Mouse (Mus musculus) embryonic facial prominence, embryonic 14.5 days (tissue): ENCODE data around the gene Hdac7. TPM values are rescaled to one million over a fixed set of nuclear protein-coding genes. Genes with fewer than 3 reads are reported as not detected.
A peak's percentile ranks its signal among the peaks of the same experiment; 100 is the strongest.

Experiments used
- ATAC-seq: fragments of 200-750 bp; cut with Nextera tagmentation; 2 replicates; pipeline ENCODE4 v1.8.0; 2017; ENCODE audit warnings: low read depth, moderate number of reproducible peaks, moderate TSS enrichment
- DNase-seq: peaks from one replicate; pipeline ENCODE4 v3.0.0-alpha.2; 2015; ENCODE audit warnings: low spot score
- H3K27ac ChIP-seq: fragments of 300-500 bp; sonication (generic); replicated peaks from 2 replicates; pipeline ENCODE4 v1.5.1; 2014; ENCODE audit warnings: low read depth, mild to moderate bottlenecking, low read length, moderate library complexity
- H3K27me3 ChIP-seq: fragments of 300-500 bp; sonication (generic); replicated peaks from 2 replicates; pipeline ENCODE4 v1.6.1; 2014; ENCODE audit warnings: low read length; ENCODE audit not compliant: control insufficient read depth, insufficient read depth
- H3K36me3 ChIP-seq: fragments of 300-500 bp; sonication (generic); 2 replicates; pipeline ENCODE4 v1.6.1; 2014; ENCODE audit warnings: low read length, mixed read lengths; ENCODE audit not compliant: control insufficient read depth, insufficient read depth
- H3K4me1 ChIP-seq: fragments of 300-500 bp; sonication (generic); 2 replicates; pipeline ENCODE4 v1.6.1; 2014; ENCODE audit warnings: antibody characterized with exemption, low read length; ENCODE audit not compliant: control insufficient read depth, insufficient read depth
- H3K4me2 ChIP-seq: fragments of 300-500 bp; sonication (generic); 2 replicates; pipeline ENCODE4 v1.6.1; 2014; ENCODE audit warnings: low read depth, mild to moderate bottlenecking, low read length, moderate library complexity, mixed read lengths
- H3K4me3 ChIP-seq: fragments of 300-500 bp; sonication (generic); 2 replicates; pipeline ENCODE4 v1.5.1; 2014; ENCODE audit warnings: low read depth, mild to moderate bottlenecking, low read length
- H3K9ac ChIP-seq: fragments of 300-500 bp; sonication (generic); 2 replicates; pipeline ENCODE4 v1.6.1; 2014; ENCODE audit warnings: low read depth, mild to moderate bottlenecking, low read length, moderate library complexity, mixed read lengths
- H3K9me3 ChIP-seq: fragments of 300-500 bp; sonication (generic); 2 replicates; pipeline ENCODE4 v1.6.1; 2016; ENCODE audit warnings: low read length; ENCODE audit not compliant: control insufficient read depth
- WGBS: fragments of 180-500 bp; shearing (Covaris S2); extraction: QIAGEN DNeasy Blood & Tissue Kit; methylation state at CpG from one replicate; pipeline ENCODE4 v1.1.7; 2014; 5-methylcytosine and 5-hydroxymethylcytosine counted together
- polyA plus RNA-seq: library from polyadenylated mRNA; unstranded; fragments of >200 nt; fragmentation: Nextera tagmentation; extraction: Ambion mirVana; gene quantifications from 2 replicates; pipeline ENCODE4 v1.2.1, GENCODE M21; 2014

The Hdac7 gene
- polyA plus RNA-seq, 1 experiment from 2014 or later, result 30.8 TPM

GRCm38 (mm10) chr15:97811307-97811706 lies 33.0 kb downstream of the Hdac7 start:
- no peak for ATAC-seq
- peaks cover 52% of the 10 kb centered on the region for H3K36me3 ChIP-seq
- 88% methylated on average over 9 of the region's 9 CpGs for WGBS

GRCm38 (mm10) chr15:97810399-97810798 lies 33.9 kb downstream of the Hdac7 start:
- Histone ChIP-seq H3K4me1 (peaks cover 15% of the 10 kb centered on the region), H3K9me3 (no peaks in the 10 kb centered on the region), H3K9ac (no peak overlapping the region), H3K27ac (no peak overlapping the region), H3K4me3 (no peak overlapping the region), H3K36me3 (peaks cover 55% of the 10 kb centered on the region), H3K4me2 (no peak overlapping the region), H3K27me3 (no peaks in the 10 kb centered on the region)
- no peak for ATAC-seq
- 93% methylated on average over 5 of the region's 5 CpGs for WGBS
- no peak for DNase-seq

More at GRCm38 (mm10) chr15:97811307-97811706, 33.0 kb downstream of the Hdac7 start:
- no peak overlapping the region for H3K4me2 ChIP-seq
- H3K9ac ChIP-seq, result no peak overlapping the region
- H3K9me3 ChIP-seq, result no peaks in the 10 kb centered on the region
- H3K27ac ChIP-seq, result no peak overlapping the region
- H3K4me1 ChIP-seq, result peaks cover 15% of the 10 kb centered on the region
- H3K27me3 ChIP-seq, result no peaks in the 10 kb centered on the region
- no peak overlapping the region for H3K4me3 ChIP-seq
- no peak for DNase-seq

DNA sequence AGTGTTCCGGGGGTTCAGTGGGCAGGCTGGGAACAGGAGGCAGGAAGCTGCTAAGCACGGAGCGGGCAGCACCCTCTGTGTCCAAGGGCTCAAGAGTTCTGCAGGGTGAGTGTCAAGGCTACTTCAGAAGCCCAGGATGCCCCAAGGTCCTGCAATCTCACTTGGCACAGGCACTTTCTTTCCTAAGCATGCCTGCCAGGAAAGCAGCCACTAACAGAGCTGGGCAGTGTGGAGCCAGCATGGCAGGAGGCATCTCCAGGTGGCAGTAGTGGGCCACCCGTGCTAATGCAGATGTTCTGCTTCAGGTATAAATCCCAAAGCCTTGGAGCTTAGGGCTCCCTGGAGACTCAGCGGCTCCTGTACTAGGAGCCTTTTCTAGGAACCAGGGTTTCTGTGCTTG lies 34.4 kb downstream of the Hdac7 start:
- H3K4me2 ChIP-seq, result no peak overlapping the region
- ATAC-seq, result no peak
- H3K27ac ChIP-seq, result no peak overlapping the region
- peaks cover 59% of the 10 kb centered on the region for H3K36me3 ChIP-seq
- DNase-seq, result peak; percentile 44
- H3K9me3 ChIP-seq, result no peaks in the 10 kb centered on the region
- no peaks in the 10 kb centered on the region for H3K27me3 ChIP-seq
- no peak overlapping the region for H3K9ac ChIP-seq
- WGBS, result 82% methylated on average over 5 of the region's 5 CpGs
- peaks cover 15% of the 10 kb centered on the region for H3K4me1 ChIP-seq
- no peak overlapping the region for H3K4me3 ChIP-seq

- Histone ChIP-seq H3K36me3 (peaks cover 63% of the 10 kb centered on the region), H3K27ac (no peak overlapping the region)
- no peak for ATAC-seq
Observed at GRCm38 (mm10) chr15:97809206-97809605, 35.1 kb downstream of the Hdac7 start.

DNA sequence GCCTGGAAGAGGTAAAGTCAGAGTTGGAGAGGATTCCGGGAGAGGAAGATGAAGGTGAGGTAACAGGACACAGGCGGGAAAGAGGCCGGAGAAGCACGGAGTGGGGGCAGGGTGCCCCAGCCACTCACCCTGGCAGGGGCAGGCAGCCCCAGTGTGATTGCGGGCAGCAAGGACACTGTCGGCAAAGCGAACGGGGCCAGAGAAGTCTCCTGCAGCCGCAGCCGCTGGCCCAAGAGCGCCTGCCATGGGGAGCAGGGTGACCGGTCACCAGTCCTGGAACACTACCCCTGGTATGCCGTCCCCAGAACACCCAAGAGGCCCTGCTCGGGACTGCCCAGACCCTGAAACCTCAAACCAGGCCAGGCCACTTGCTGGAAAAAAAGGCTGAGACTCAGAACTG lies 35.8 kb downstream of the Hdac7 start:
- H3K4me3 ChIP-seq, result no peak overlapping the region
- H3K9ac ChIP-seq, result no peak overlapping the region
- no peaks in the 10 kb centered on the region for H3K27me3 ChIP-seq
- no peak overlapping the region for H3K27ac ChIP-seq
- peaks cover 63% of the 10 kb centered on the region for H3K36me3 ChIP-seq
- ATAC-seq, result no peak
- H3K4me1 ChIP-seq, result peaks cover 4% of the 10 kb centered on the region
- no peak for DNase-seq
- H3K4me2 ChIP-seq, result no peak overlapping the region
- WGBS, result 90% methylated on average over 14 of the region's 14 CpGs
- H3K9me3 ChIP-seq, result no peaks in the 10 kb centered on the region

More at GRCm38 (mm10) chr15:97809206-97809605, 35.1 kb downstream of the Hdac7 start:
- H3K27me3 ChIP-seq, result no peaks in the 10 kb centered on the region
- H3K9ac ChIP-seq, result no peak overlapping the region
- peaks cover 11% of the 10 kb centered on the region for H3K4me1 ChIP-seq
- no peak for DNase-seq
- H3K4me2 ChIP-seq, result no peak overlapping the region
- WGBS, result 81% methylated on average over 14 of the region's 14 CpGs
- no peaks in the 10 kb centered on the region for H3K9me3 ChIP-seq
- no peak overlapping the region for H3K4me3 ChIP-seq

GRCm38 (mm10) chr15:97807867-97808266 lies 36.4 kb downstream of the Hdac7 start:
- no peak for ATAC-seq
- H3K9me3 ChIP-seq, result no peaks in the 10 kb centered on the region
- no peaks in the 10 kb centered on the region for H3K27me3 ChIP-seq
- no peak overlapping the region for H3K9ac ChIP-seq
- H3K4me2 ChIP-seq, result no peak overlapping the region
- DNase-seq, result no peak
- WGBS, result 77% methylated on average over 12 of the region's 12 CpGs
- no peak overlapping the region for H3K4me3 ChIP-seq
- H3K36me3 ChIP-seq, result peaks cover 63% of the 10 kb centered on the region
- H3K4me1 ChIP-seq, result no peaks in the 10 kb centered on the region
- H3K27ac ChIP-seq, result no peak overlapping the region

DNA sequence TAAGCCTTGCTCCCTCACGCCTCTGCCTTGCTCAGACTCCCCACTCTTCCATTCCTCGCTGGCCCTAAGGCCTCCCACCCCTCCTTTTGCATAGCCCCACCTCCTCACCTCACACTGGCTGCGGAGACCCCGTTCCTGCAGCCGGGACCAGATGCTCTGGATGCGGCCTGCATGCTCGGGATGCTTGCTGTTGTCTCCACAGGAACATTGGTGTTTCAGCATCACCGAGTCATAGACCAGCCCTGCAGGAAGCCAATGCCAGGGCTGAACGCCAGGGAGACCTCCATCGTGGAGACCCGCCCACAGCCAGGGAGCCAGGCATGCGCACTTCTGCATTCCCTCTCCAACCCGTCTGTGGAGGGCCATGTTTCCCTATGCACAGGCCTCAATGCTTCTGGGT lies 41.7 kb downstream of the Hdac7 start:
- peak; percentile 47; the same call in 1 of the 2 replicates for ATAC-seq
- Histone ChIP-seq H3K9me3 (no peaks in the 10 kb centered on the region), H3K4me2 (peak overlapping the region; percentile 21), H3K4me1 (no peaks in the 10 kb centered on the region), H3K36me3 (peaks cover 74% of the 10 kb centered on the region), H3K4me3 (no peak overlapping the region), H3K27me3 (no peaks in the 10 kb centered on the region), H3K27ac (no peak overlapping the region), H3K9ac (no peak overlapping the region)
- 28% methylated on average over 11 of the region's 13 CpGs for WGBS
- DNase-seq, result peak; percentile 53

GRCm38 (mm10) chr15:97801811-97802210 lies 42.5 kb downstream of the Hdac7 start:
- H3K36me3 ChIP-seq, result peaks cover 75% of the 10 kb centered on the region
- no peak for ATAC-seq
- 84% methylated on average over 7 of the region's 7 CpGs for WGBS

DNA sequence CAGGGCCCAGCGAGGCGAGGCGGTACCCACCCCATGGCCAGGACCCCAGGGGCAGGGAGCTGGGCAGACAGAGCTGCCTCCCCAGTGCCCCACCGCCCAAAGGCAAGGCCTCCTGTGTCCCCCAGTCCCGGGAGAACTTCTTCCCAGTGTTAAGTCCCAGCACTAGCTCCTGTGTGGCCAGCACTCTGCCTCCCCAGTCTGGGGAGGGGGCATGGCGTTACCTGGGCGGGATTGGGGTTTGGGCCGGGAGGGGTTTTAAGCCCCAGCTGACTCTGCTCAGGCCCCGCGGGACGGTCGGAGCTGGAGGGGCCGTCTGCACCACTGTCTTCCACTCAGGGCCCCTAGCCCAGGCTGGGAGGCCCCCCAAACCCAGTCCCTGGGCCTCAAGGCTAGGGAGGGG lies 43.4 kb downstream of the Hdac7 start:
- H3K27ac ChIP-seq, result no peak overlapping the region
- H3K9ac ChIP-seq, result no peak overlapping the region
- no peak overlapping the region for H3K4me3 ChIP-seq
- H3K4me1 ChIP-seq, result no peaks in the 10 kb centered on the region
- no peaks in the 10 kb centered on the region for H3K27me3 ChIP-seq
- peaks cover 76% of the 10 kb centered on the region for H3K36me3 ChIP-seq
- DNase-seq, result no peak
- WGBS, result 84% methylated on average over 10 of the region's 13 CpGs
- H3K9me3 ChIP-seq, result no peaks in the 10 kb centered on the region
- no peak overlapping the region for H3K4me2 ChIP-seq
- no peak for ATAC-seq

More at GRCm38 (mm10) chr15:97801811-97802210, 42.5 kb downstream of the Hdac7 start:
- H3K27me3 ChIP-seq, result no peaks in the 10 kb centered on the region
- H3K4me3 ChIP-seq, result no peak overlapping the region
- H3K4me1 ChIP-seq, result no peaks in the 10 kb centered on the region
- no peaks in the 10 kb centered on the region for H3K9me3 ChIP-seq
- DNase-seq, result no peak
- no peak overlapping the region for H3K9ac ChIP-seq
- no peak overlapping the region for H3K27ac ChIP-seq
- no peak overlapping the region for H3K4me2 ChIP-seq
